Mouse (Mus musculus) cerebral cortex, adult 2 months (tissue): ENCODE measurements around the gene Cracr2b.

ENCODE experiments used
- WGBS: fragments of 180-500 bp; shearing (Covaris S2); methylation state at CpG from one replicate; pipeline ENCODE4 v1.1.7; 2018; 5-methylcytosine and 5-hydroxymethylcytosine counted together

Cracr2b gene

DNA sequence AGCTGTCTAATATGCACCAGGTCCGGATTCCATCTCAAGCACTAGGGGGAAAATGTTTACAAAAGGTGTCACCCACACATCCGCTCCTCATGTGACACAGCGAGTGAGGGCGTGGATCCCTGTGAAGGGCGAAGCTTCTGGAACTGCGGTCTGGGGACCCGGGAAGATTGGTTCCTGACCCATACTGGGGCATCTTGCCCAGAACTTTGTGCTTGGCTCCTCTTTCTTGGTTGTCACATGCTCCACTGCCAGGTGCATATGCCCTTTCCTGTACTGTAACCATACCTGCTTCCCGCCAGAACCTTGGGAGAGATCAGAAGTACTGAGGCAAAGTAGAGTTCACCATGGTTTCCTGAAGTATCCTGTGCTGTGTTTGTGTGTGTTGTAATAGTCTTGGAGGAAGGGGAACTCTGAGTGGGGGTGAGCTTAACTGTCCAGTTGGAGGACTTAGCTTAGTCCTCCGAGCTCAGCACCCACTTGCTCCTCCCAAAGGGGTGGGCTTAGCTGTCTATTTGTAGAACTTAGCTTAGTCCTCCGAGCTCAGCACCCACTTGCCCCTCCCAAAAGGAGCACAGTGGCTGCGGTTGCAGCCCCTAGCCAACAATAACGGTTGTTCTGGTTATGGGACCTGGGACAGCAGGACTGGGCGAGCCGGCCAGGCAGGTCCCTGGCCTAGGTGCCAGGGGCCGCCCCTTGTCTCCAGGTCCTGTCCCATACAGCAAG lies at the start of gene Cracr2b:
TSS of gene Cracr2b (plus strand) at position 704 of the 723 bp plus-strand sequence.
- 67% methylated on average over 15 of the region's 15 CpGs for WGBS

DNA sequence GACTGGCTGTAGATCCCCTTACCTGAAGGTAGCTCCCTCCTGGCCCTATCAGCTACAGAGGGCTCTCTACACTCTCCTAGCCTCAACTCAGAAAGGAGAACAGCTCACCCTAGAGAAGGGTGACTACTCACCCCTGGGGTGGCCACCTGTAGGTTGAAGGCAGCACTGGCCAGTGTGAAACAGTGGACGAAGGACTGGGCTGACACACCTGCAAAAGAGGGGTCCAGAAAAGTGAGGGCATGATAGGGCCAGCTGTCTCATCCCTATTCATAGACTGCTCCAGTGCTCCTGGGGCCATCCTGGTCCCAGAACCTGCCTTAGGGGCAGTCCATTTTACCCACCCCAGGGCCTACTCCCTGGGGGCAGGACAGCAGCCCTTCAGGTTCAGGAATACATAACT lies 49.2 kb upstream of the Cracr2b start:
- WGBS = 95% methylated on average over 1 of the region's 1 CpGs

DNA sequence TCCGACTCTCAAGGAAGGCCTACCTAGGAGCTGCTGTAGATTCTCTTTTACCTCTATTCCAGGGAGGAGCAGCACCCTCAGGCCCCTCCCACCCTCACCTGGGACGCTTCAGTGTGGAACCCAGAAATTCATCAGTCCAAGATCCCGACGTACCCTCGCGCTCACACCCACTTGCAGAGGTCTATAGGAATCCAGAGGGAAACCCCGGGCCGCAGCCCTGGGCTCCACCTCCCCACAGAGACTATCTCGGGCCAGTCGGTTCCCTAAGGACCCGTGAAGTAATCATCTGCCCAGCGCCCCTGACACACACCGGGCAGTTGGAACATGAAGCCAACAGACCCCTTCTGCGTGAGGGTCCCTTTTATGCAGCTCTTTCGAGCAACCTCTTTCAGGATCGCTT lies 47.6 kb upstream of the Cracr2b start:
- 3% methylated on average over 16 of the region's 16 CpGs for WGBS

DNA sequence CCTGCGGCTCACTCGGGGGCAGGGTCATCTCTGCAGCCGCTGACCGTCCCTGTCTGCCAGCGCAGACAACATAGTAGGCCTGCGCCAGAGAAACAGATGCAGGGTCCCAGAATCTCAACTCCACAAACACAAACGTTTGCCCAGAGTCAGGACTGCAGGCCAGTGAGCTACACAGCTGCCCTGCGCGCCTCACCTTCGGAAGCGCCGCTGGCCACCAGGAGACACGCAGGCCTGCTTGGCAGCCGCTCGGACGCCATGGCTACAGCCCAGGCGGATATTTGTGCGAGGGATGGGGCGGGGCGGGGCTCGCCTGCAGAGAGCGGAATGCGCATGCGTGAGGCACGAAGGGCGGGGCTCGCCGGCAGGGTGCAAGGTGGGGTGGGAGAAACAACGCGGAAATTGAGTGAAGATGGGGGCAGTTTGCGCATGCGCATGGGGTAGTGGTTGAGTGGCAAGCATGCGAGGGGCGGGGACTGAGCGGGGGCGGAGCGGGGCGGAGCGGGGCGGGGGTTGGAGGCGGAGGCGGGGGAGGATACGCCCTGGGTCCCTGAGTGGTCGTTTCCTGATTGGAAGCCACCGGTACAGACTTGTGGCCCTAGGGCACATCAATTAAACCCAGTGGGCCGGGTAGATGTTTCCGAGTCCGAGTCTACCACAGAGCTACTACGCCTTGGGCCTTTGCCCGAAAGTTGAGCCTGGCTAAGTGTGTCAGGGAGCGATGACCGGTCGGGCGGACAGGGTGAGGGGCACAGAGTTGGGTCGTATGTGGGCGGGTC lies 46.9 kb upstream of the Cracr2b start, which contains the start of gene Gatd1:
TSS of gene Gatd1 (minus strand) at position 328 of the 776 bp plus-strand sequence.
- under 1% methylated on average over 53 of the region's 56 CpGs for WGBS

- 89% methylated on average over 6 of the region's 6 CpGs for WGBS
These were observed 44.6 kb upstream of the Cracr2b start for GRCm38 (mm10) chr7:141416144-141416841.

DNA sequence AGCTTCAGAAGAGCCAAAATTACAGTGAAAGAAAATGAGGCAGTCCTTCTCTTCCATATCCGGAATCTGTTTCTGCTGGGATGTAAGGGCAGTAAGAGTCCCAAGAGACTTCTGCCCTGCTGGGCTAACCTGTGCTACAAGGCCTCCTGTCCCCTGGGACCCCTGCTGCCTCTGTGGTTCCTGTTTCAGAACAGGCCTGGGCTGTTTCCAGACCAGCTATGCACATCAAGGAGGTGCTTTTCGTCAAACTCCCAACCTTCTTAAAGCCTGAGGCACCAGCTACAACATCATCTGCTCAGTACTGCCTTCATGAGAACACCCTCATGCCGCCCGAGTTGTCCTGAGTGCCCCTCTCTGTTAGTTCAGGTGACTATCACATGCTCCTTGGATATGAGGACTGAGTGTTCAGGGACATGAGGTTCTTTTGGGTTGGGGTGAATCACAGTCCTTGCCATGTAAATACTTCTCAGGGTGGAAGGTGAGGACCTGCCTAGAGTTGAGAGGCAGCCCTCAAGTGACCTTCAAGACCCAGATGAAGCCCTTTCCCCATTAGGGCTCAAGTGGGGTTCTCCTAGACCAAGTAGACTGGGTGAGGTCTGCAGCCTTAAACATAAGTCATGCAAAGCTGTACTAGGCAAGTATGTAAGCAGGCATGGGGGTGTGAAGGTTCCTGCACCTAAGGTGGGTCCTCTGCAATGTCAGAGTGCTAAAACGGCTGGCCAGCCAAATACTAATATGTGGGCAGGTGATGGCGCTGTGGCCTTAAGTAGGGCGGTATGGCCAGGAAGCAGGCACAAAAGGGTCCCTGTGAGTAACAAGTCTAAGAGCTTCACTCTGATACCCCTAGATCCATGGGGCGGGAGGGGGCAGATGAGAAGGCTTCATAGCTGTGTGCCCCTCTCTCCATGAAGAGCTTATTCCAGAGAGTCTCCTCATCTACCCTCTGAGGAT lies 42.9 kb upstream of the Cracr2b start:
- 80% methylated on average over 8 of the region's 8 CpGs for WGBS

DNA sequence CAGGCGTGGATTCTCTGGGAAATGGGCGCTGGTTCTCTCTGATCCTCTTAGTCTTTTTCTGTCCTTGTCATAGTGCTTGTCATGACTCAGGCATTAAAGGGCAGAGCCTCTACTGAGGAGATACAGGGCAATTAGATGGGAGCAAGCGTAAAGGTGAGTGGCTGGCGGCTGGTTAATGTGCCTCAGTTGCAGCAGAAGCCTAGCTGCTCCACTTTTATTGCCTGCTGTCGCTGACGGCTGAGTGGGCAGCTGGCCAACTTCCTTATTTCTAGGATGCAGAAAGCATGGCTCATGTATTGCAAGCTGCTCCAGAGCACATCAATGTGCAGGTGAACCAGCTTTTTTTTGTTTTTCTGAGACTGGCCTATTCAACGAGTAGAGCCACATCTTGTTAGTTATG lies 41.9 kb upstream of the Cracr2b start:
- WGBS = 47% methylated on average over 7 of the region's 7 CpGs

DNA sequence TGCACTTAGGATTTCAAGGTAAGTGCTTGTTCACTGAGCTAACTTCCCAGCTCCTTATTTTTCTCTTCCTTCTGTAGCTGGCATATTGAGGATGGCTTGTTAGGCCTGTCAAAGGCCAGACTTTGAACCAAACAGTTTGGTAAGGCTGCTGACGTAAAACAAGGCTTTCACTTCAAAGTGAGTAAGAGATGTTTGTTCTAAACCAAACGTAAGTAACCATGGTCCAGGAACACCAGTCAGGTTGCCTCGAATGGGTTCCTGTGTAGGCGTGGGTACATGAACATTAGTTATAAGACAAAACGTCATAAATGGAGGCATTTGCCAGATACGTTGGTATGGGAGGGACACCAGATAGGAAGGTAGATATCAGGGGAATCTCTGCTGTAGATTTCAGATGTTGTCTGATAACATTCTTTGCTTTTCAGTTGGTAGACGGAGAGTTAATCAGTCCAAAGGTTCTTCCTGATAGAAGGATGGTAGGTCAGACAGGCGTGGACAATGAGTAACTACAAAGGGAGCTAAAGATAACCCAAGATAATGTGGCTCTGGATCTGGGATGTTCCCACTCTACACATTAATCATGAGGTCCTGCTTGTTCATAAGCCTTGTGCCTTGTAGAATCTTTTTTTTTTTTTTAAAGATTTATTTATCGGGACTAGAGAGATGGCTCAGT lies 40.7 kb upstream of the Cracr2b start:
- WGBS = 87% methylated on average over 9 of the region's 9 CpGs

DNA sequence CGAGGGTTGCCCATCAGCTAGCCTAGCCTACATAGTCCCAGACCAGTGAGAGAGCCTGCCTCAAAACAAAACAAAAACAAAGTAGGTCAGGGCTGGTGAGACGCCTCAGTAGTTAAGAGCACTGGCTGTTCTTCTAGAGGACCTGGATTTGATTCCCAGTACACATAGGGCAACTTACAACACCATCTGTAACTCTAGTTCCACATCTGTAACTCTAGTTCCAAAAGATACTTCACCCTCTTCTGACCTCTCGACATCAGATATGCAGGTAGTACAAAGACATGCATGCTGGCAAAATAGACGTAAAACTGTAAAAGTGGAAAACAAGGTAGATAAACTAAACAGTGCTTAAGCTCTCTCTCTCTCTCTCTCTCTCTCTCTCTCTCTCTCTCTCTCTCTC lies 37.1 kb upstream of the Cracr2b start:
- 77% methylated on average over 4 of the region's 4 CpGs for WGBS

GRCm38 (mm10) chr7:141426948-141427730 lies 33.8 kb upstream of the Cracr2b start:
- 86% methylated on average over 12 of the region's 12 CpGs for WGBS

- WGBS = 42% methylated on average over 5 of the region's 5 CpGs
These were observed 32.2 kb upstream of the Cracr2b start for GRCm38 (mm10) chr7:141428701-141429100.

DNA sequence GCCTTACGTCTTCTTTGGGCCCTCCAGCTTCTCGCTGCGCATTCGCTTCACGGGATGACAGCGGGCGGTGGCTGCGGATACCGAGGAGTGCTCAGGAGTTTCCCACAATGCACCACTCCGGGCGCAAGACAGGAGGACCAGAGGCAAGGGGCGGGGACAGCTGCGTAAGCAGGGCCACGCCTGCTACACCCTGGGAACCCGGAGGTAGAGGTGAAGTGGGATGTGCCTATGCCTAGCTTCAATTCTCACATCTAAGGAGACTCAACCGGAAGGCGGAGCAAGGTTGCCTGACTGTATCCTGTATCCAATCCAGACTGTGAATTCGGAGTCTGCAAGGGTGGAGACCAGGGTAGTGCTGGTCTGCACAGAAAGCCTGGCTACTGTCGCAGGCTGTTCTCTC lies 31.6 kb upstream of the Cracr2b start, which contains the start of gene Cend1:
TSS of gene Cend1 (minus strand) at position 182 of the 400 bp plus-strand sequence.
- 6% methylated on average over 19 of the region's 19 CpGs for WGBS

DNA sequence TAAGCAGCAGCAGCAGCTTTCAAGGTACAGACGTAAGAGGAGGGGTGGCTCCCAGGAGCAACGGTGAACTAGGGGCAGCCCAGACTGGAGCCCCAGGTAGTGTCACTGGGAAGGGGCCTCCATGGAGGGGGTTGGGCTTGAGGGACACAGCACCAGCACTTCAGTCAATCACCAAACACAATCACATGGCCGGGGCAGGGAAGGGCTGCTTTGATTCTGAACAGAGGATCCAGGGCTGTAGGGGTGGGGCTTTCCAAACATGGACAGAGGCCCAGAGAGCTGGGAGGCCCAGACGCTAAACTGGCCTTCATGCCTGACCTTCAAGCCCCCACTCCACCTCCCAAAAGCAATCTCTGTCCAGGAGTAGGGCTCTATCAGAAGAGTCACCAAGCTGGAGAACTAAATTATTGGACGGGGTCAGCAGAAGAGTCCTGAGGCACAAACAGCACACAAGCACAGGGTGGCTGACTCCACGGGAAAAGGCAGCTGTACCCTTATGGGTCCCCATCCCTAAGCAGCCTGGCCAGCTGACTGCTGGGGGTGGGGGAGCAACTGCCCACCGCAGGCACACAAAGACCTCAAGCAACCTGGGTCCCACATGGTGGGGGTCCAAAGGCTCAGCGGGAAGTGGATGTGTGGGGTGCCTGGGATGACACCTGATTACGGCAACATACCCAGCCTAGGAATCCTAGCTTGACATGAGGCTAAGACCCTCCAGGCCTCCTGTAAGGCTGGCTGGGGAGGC lies 30.9 kb upstream of the Cracr2b start:
- WGBS = 59% methylated on average over 9 of the region's 9 CpGs

DNA sequence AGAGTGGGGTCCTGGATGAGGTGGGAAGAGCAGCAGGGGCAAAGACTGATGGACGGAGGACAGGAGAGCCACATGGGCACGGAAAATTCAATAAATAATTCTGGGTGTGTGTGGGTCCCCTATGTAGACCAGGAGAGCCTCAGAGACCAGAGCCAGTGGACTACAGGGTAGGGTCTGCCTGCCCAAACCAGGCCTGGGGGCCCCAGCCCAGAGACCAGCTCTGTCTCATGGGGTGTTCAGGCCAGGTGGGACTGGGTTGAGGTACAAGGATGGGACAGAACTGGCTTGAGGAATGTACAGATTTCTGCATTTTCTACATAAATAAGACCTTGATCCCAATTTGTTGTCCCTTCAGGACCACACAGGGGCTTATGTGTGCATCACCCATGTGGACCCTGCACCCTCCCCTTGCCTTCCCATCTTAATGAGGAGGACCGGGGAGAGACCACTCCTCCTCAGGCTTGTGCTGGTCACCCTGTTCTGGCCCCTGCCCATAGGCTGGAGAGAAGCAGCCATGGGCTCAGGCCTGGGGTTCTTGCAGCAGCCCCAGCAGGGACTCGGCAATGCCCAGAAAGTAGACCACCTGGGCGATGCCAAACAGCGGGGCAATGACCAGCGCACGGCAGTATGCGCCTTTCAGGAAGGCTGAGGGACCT lies 30.2 kb upstream of the Cracr2b start:
- WGBS = 92% methylated on average over 9 of the region's 9 CpGs

- 96% methylated on average over 19 of the region's 19 CpGs for WGBS
These were observed 29.3 kb upstream of the Cracr2b start for GRCm38 (mm10) chr7:141431434-141432185.

DNA sequence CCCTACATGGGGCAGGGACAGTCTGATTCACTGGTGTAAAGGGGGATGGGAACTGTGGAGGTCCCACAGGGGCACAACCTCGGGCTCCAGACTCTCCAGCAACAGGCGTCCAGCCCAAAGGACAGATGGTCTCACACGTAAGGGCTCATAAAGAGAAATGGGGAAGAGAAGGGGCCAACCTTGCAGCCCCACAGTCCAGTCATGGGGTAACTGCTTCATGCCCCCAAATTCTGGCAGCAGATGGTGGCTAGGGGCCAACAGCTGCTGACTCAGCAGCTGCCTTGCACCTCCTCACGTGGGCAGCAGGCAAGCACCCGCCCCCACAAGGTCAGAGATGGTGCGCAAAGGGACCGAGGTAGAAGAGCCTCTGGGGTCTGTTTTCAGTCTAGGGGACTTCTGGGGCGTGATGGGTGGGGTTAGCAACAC lies 28.7 kb upstream of the Cracr2b start:
- 69% methylated on average over 8 of the region's 8 CpGs for WGBS

- 55% methylated on average over 6 of the region's 6 CpGs for WGBS
These were observed 28.0 kb upstream of the Cracr2b start for GRCm38 (mm10) chr7:141432741-141433516.
